Mouse (Mus musculus) cerebellum, adult 8-10 months (tissue): Measurements from ENCODE around the gene Arhgdia.

Experiments
- DNase-seq: peaks from one replicate; pipeline ENCODE4 v3.0.0; 2022

Arhgdia gene

GRCm38 (mm10) chr11:120581490-120582267 is at the start of gene Arhgdia:
Gene Arhgdia (minus strand): TSS chr11:120581624.
- peak; percentile 86 for DNase-seq

GRCm38 (mm10) chr11:120630401-120630871 is 49.0 kb upstream of the Arhgdia start:
- no peak for DNase-seq

- DNase-seq: no peak
These were observed 48.5 kb upstream of the Arhgdia start for GRCm38 (mm10) chr11:120629911-120630310.

GRCm38 (mm10) chr11:120629341-120629730 is 47.9 kb upstream of the Arhgdia start:
- DNase-seq: no peak

- DNase-seq: no peak
These were observed 47.3 kb upstream of the Arhgdia start for GRCm38 (mm10) chr11:120628601-120629340.

GRCm38 (mm10) chr11:120627468-120628300 is 46.3 kb upstream of the Arhgdia start:
- no peak for DNase-seq

GRCm38 (mm10) chr11:120626785-120627467 is 45.5 kb upstream of the Arhgdia start:
- no peak for DNase-seq

- no peak for DNase-seq
These were observed 43.8 kb upstream of the Arhgdia start, which contains the start of gene Sirt7 for GRCm38 (mm10) chr11:120625152-120625775. Gene Sirt7 (minus strand): TSS chr11:120625240.

GRCm38 (mm10) chr11:120624680-120625111 is 43.3 kb upstream of the Arhgdia start:
- peak; percentile 78 for DNase-seq

- DNase-seq: no peak
These were observed 42.7 kb upstream of the Arhgdia start for GRCm38 (mm10) chr11:120623961-120624679.

- no peak for DNase-seq
These were observed 41.4 kb upstream of the Arhgdia start for GRCm38 (mm10) chr11:120622805-120623204.

GRCm38 (mm10) chr11:120620195-120620594 is 38.8 kb upstream of the Arhgdia start:
- DNase-seq: no peak

- no peak for DNase-seq
These were observed 37.5 kb upstream of the Arhgdia start for GRCm38 (mm10) chr11:120618619-120619535.

- peak; percentile 91 for DNase-seq
These were observed 36.2 kb upstream of the Arhgdia start, which contains the start of gene Pcyt2 for GRCm38 (mm10) chr11:120617519-120618112. Gene Pcyt2 (minus strand): TSS chr11:120617936.

- DNase-seq: no peak
These were observed 35.3 kb upstream of the Arhgdia start for GRCm38 (mm10) chr11:120616617-120617294.

- DNase-seq: no peak
These were observed 34.3 kb upstream of the Arhgdia start for GRCm38 (mm10) chr11:120615606-120616203.

GRCm38 (mm10) chr11:120615167-120615566 is 33.7 kb upstream of the Arhgdia start:
- DNase-seq: no peak

GRCm38 (mm10) chr11:120613976-120614375 is 32.6 kb upstream of the Arhgdia start:
- DNase-seq: no peak
